Mouse (Mus musculus) small intestine, adult 2 months (tissue): Measurements from ENCODE around the gene Il17rb. TPM values are rescaled to one million over a fixed set of nuclear protein-coding genes. Genes with fewer than 3 reads are reported as not detected.
A peak's percentile ranks its signal among the peaks of the same experiment; 100 is the strongest.

Source experiments
- H3K27ac ChIP-seq: fragments of 200-500 bp; 2 replicates; pipeline ENCODE4 v1.5.1; 2012; ENCODE audit warnings: low read depth, low read length, control low read depth, inconsistent platforms; ENCODE audit not compliant: insufficient read depth
- H3K27me3 ChIP-seq: fragments of 200-500 bp; 2 replicates; pipeline ENCODE4 v1.6.1; 2012; ENCODE audit warnings: mild to moderate bottlenecking, moderate library complexity, low read length, inconsistent platforms; ENCODE audit not compliant: control insufficient read depth, insufficient read depth
- H3K36me3 ChIP-seq: fragments of 200-500 bp; 2 replicates; pipeline ENCODE4 v1.6.1; 2012; ENCODE audit warnings: mild to moderate bottlenecking, low read length, control low read depth, inconsistent platforms; ENCODE audit not compliant: control insufficient read depth, insufficient read depth
- H3K4me1 ChIP-seq: fragments of 200-500 bp; 2 replicates; pipeline ENCODE4 v1.6.1; 2012; ENCODE audit warnings: low read length, inconsistent platforms, mixed read lengths; ENCODE audit not compliant: control insufficient read depth, insufficient read depth, insufficient read length
- H3K4me3 ChIP-seq: fragments of 200-500 bp; 2 replicates; pipeline ENCODE4 v1.5.1; 2012; ENCODE audit warnings: low read depth, mild to moderate bottlenecking, control low read depth, inconsistent platforms, low read length, moderate library complexity
- CTCF ChIP-seq: fragments of 200-500 bp; IDR thresholded peaks from 2 replicates; pipeline ENCODE4 v1.5.1; 2012; ENCODE audit warnings: low read depth, mild to moderate bottlenecking, control low read depth, inconsistent platforms, low read length, moderate library complexity, mixed read lengths; ENCODE audit not compliant: insufficient replicate concordance, insufficient read length; ENCODE audit errors: extremely low read depth
- POLR2A ChIP-seq: fragments of 200-500 bp; IDR thresholded peaks from 2 replicates; pipeline ENCODE4 v1.6.1; 2012; ENCODE audit warnings: low read depth, mild to moderate bottlenecking, control low read depth, inconsistent platforms, low read length, moderate library complexity
- WGBS: fragments of 180-500 bp; shearing (Covaris S2); methylation state at CpG from one replicate; pipeline ENCODE4 v1.1.7; 2018; 5-methylcytosine and 5-hydroxymethylcytosine counted together
- polyA plus RNA-seq: library from polyadenylated mRNA; depleted of rRNA; stranded (reverse); fragments of >200 nt; gene quantifications from 2 replicates; pipeline ENCODE4 v1.2.3, GENCODE M21; 2012

Il17rb gene
- polyA plus RNA-seq, 1 experiment, result 3.0 TPM

- Histone ChIP-seq H3K4me3 (no peak overlapping the region), H3K27ac (no peak overlapping the region), H3K27me3 (no peaks in the 10 kb centered on the region), H3K36me3 (peaks cover 4% of the 10 kb centered on the region; the same call in 1 of the 2 replicates), H3K4me1 (no peaks in the 10 kb centered on the region)
- no peak for TF ChIP-seq CTCF
- no peak for TF ChIP-seq POLR2A
- WGBS, result 71% methylated on average over 10 of the region's 10 CpGs
Measured at GRCm38 (mm10) chr14:30045239-30045638, 36.5 kb upstream of the Il17rb start.

- Histone ChIP-seq H3K27ac (no peak overlapping the region), H3K4me3 (no peak overlapping the region), H3K36me3 (peaks cover 14% of the 10 kb centered on the region; the same call in 1 of the 2 replicates), H3K4me1 (no peaks in the 10 kb centered on the region), H3K27me3 (no peaks in the 10 kb centered on the region)
- TF ChIP-seq POLR2A, result no peak
- no peak for TF ChIP-seq CTCF
- 78% methylated on average over 7 of the region's 7 CpGs for WGBS
Measured at GRCm38 (mm10) chr14:30043356-30043940, 34.8 kb upstream of the Il17rb start.

- no peak overlapping the region for H3K4me3 ChIP-seq
- TF ChIP-seq POLR2A, result no peak
- TF ChIP-seq CTCF, result no peak
- H3K27ac ChIP-seq, result no peak overlapping the region
- H3K36me3 ChIP-seq, result peaks cover 26% of the 10 kb centered on the region
- WGBS, result 66% methylated on average over 9 of the region's 9 CpGs
- no peaks in the 10 kb centered on the region for H3K27me3 ChIP-seq
- no peaks in the 10 kb centered on the region for H3K4me1 ChIP-seq
Measured at GRCm38 (mm10) chr14:30041836-30042235, 33.1 kb upstream of the Il17rb start.

- TF ChIP-seq POLR2A (no peak), CTCF (no peak)
- peaks cover 42% of the 10 kb centered on the region for H3K36me3 ChIP-seq
- no peaks in the 10 kb centered on the region for H3K27me3 ChIP-seq
- H3K4me3 ChIP-seq, result no peak overlapping the region
- WGBS, result 67% methylated on average over 4 of the region's 4 CpGs
- no peaks in the 10 kb centered on the region for H3K4me1 ChIP-seq
- no peak overlapping the region for H3K27ac ChIP-seq
Measured at GRCm38 (mm10) chr14:30039413-30039812, 30.7 kb upstream of the Il17rb start.

- no peak for TF ChIP-seq POLR2A
- TF ChIP-seq CTCF, result no peak
- no peak overlapping the region for H3K27ac ChIP-seq
- no peaks in the 10 kb centered on the region for H3K4me1 ChIP-seq
- no peaks in the 10 kb centered on the region for H3K27me3 ChIP-seq
- peaks cover 52% of the 10 kb centered on the region for H3K36me3 ChIP-seq
- WGBS, result 91% methylated on average over 18 of the region's 18 CpGs
- no peak overlapping the region for H3K4me3 ChIP-seq
Measured at GRCm38 (mm10) chr14:30038431-30038830, 29.7 kb upstream of the Il17rb start.

GRCm38 (mm10) chr14:30033405-30033804, 24.7 kb upstream of the Il17rb start:
- 74% methylated on average over 8 of the region's 8 CpGs for WGBS
- TF ChIP-seq POLR2A, result no peak
- no peak for TF ChIP-seq CTCF
- H3K4me1 ChIP-seq, result no peaks in the 10 kb centered on the region
- H3K4me3 ChIP-seq, result no peak overlapping the region
- H3K27ac ChIP-seq, result no peak overlapping the region
- peaks cover 61% of the 10 kb centered on the region for H3K36me3 ChIP-seq
- H3K27me3 ChIP-seq, result no peaks in the 10 kb centered on the region

- Histone ChIP-seq H3K4me1 (no peaks in the 10 kb centered on the region; the same call in 1 of the 2 replicates), H3K27ac (no peak overlapping the region), H3K36me3 (peaks cover 30% of the 10 kb centered on the region), H3K4me3 (no peak overlapping the region), H3K27me3 (no peaks in the 10 kb centered on the region)
- TF ChIP-seq CTCF, result peak; percentile 58
- no peak for TF ChIP-seq POLR2A
- 56% methylated on average over 2 of the region's 2 CpGs for WGBS
Measured at GRCm38 (mm10) chr14:30027378-30027777, 18.7 kb upstream of the Il17rb start.
